Mouse (Mus musculus) CD8-positive naive resting alpha-beta T cell, adult 57 days (primary cell): ENCODE measurements around the gene Sat2. TPM values are rescaled to one million over a fixed set of nuclear protein-coding genes. Genes with fewer than 3 reads are reported as not detected.

Experiments
- total RNA-seq: library from RNA; stranded (reverse); gene quantifications from one replicate; pipeline ENCODE4 v1.2.4, GENCODE M21; 2023

Gene Sat2
- not detected for total RNA-seq

GRCm38 (mm10) chr11:69621571-69622268 is at the start of gene Sat2:
TSS of gene Sat2 (plus strand) at chr11:69622024.

GRCm38 (mm10) chr11:69580091-69580514 is 41.7 kb upstream of the Sat2 start, which contains the start of the genes Wrap53 and Trp53:
TSS of gene Wrap53 (minus strand) at chr11:69580255.
TSS of gene Trp53 (plus strand) at chr11:69580359.

GRCm38 (mm10) chr11:69605726-69606490 is 15.9 kb upstream of the Sat2 start, which contains the start of gene Atp1b2:
TSS of gene Atp1b2 (minus strand) at chr11:69605942.

GRCm38 (mm10) chr11:69617805-69618204 is 4.0 kb upstream of the Sat2 start, which contains the start of gene Shbg:
TSS of gene Shbg (minus strand) at chr11:69617905.

GRCm38 (mm10) chr11:69632284-69633089 is 10.7 kb downstream of the Sat2 start, which contains the start of gene Fxr2:
TSS of gene Fxr2 (plus strand) at chr11:69632990.

GRCm38 (mm10) chr11:69655264-69656064 is 33.6 kb downstream of the Sat2 start, which contains the start of gene Sox15:
TSS of gene Sox15 (plus strand) at chr11:69655314.

GRCm38 (mm10) chr11:69662213-69662966 is 40.6 kb downstream of the Sat2 start, which contains the start of gene Mpdu1:
TSS of gene Mpdu1 (minus strand) at chr11:69662642.

GRCm38 (mm10) chr11:69665961-69666664 is 44.3 kb downstream of the Sat2 start, which contains the start of gene Cd68:
TSS of gene Cd68 (minus strand) at chr11:69666153.

GRCm38 (mm10) chr11:69672211-69672706 is 50.4 kb downstream of the Sat2 start, which contains the start of gene Eif4a1:
TSS of gene Eif4a1 (minus strand) at chr11:69672423.

Other genes with a start within 250 kb of the Sat2 start
- gene Naa38, start 226.5 kb upstream of the Sat2 start, total RNA-seq: 28.6 TPM
- gene Cyb5d1, start 226.4 kb upstream of the Sat2 start, total RNA-seq: 35.5 TPM
- gene Tmem88, start 223.8 kb upstream of the Sat2 start, total RNA-seq: 9.5 TPM
- gene Kdm6b, start 208.3 kb upstream of the Sat2 start, total RNA-seq: 156 TPM
- gene Dnah2, start 72.9 kb upstream of the Sat2 start, total RNA-seq: 0.09 TPM
- gene Efnb3, start 61.8 kb upstream of the Sat2 start, total RNA-seq: 0.46 TPM
- gene Wrap53, start 41.8 kb upstream of the Sat2 start, total RNA-seq: 11.6 TPM
- gene Trp53, start 41.7 kb upstream of the Sat2 start, total RNA-seq: 157 TPM
- gene Atp1b2, start 16.1 kb upstream of the Sat2 start, total RNA-seq: 0.21 TPM
- not detected for gene Shbg, start 4.1 kb upstream of the Sat2 start, total RNA-seq
- 68.8 TPM for gene Fxr2, start 11.0 kb downstream of the Sat2 start, total RNA-seq
- not detected for gene Sox15, start 33.3 kb downstream of the Sat2 start, total RNA-seq
- 60.5 TPM for gene Mpdu1, start 40.6 kb downstream of the Sat2 start, total RNA-seq
- gene Cd68, start 44.1 kb downstream of the Sat2 start, total RNA-seq: 7.5 TPM
- 892 TPM for gene Eif4a1, start 50.4 kb downstream of the Sat2 start, total RNA-seq
- gene Senp3, start 60.1 kb downstream of the Sat2 start, total RNA-seq: 129 TPM
- not detected for gene Tnfsf13, start 63.8 kb downstream of the Sat2 start, total RNA-seq
- not detected for gene Tnfsf12, start 73.8 kb downstream of the Sat2 start, total RNA-seq
- not detected for gene Tnfsfm13, start 74.1 kb downstream of the Sat2 start, total RNA-seq
- gene Polr2a, start 136.6 kb downstream of the Sat2 start, total RNA-seq: 188 TPM
- gene Slc35g3, start 139.9 kb downstream of the Sat2 start, total RNA-seq: not detected
- 52.4 TPM for gene Zbtb4, start 143.9 kb downstream of the Sat2 start, total RNA-seq
- 3.1 TPM for gene Chrnb1, start 173.9 kb downstream of the Sat2 start, total RNA-seq
- gene Fgf11, start 179.8 kb downstream of the Sat2 start, total RNA-seq: not detected
- not detected for gene Tmem102, start 183.6 kb downstream of the Sat2 start, total RNA-seq
- not detected for gene Gm39566, start 193.3 kb downstream of the Sat2 start, total RNA-seq
- gene Spem2, start 196.4 kb downstream of the Sat2 start, total RNA-seq: not detected
- gene Spem1, start 200.2 kb downstream of the Sat2 start, total RNA-seq: not detected
- 0.49 TPM for gene Nlgn2, start 215.8 kb downstream of the Sat2 start, total RNA-seq
- 20.8 TPM for gene Tmem256, start 216.5 kb downstream of the Sat2 start, total RNA-seq
- gene Plscr3, start 224.4 kb downstream of the Sat2 start, total RNA-seq: 18.2 TPM
- not detected for gene Tnk1, start 236.7 kb downstream of the Sat2 start, total RNA-seq